Mouse (Mus musculus) olfactory bulb, adult 2 months (tissue): ENCODE results near the gene Scgn. TPM values are rescaled to one million over a fixed set of nuclear protein-coding genes. Genes with fewer than 3 reads are reported as not detected.

ENCODE experiments used
- H3K27ac ChIP-seq: fragments of 200-500 bp; 2 replicates; pipeline ENCODE4 v1.5.1; 2012; ENCODE audit warnings: low read depth, low read length; ENCODE audit not compliant: insufficient read depth
- H3K4me1 ChIP-seq: fragments of 200-500 bp; 2 replicates; pipeline ENCODE4 v1.6.1; 2012; ENCODE audit warnings: low read length; ENCODE audit not compliant: control insufficient read depth, insufficient read depth
- H3K4me3 ChIP-seq: fragments of 200-500 bp; 2 replicates; pipeline ENCODE4 v1.5.1; 2012; ENCODE audit warnings: mild to moderate bottlenecking, low read depth, low read length, moderate library complexity; ENCODE audit not compliant: insufficient read depth
- CTCF ChIP-seq: fragments of 200-500 bp; IDR thresholded peaks from 2 replicates; pipeline ENCODE4 v1.5.1; 2012; ENCODE audit warnings: low read depth, mild to moderate bottlenecking, low read length, moderate library complexity; ENCODE audit not compliant: insufficient read depth
- POLR2A ChIP-seq: fragments of 200-500 bp; IDR thresholded peaks from 2 replicates; pipeline ENCODE4 v1.6.1; 2012; ENCODE audit warnings: mild to moderate bottlenecking, low read depth, low read length, moderate library complexity; ENCODE audit not compliant: insufficient read depth
- WGBS: fragments of 180-500 bp; shearing (Covaris S2); methylation state at CpG from one replicate; pipeline ENCODE4 v1.1.7; 2018; 5-methylcytosine and 5-hydroxymethylcytosine counted together
- polyA plus RNA-seq: library from polyadenylated mRNA; stranded (reverse); fragments of >200 nt; gene quantifications from 2 replicates; pipeline ENCODE4 v1.2.4, GENCODE M21; 2012; ENCODE audit warnings: low replicate concordance; ENCODE audit not compliant: missing spikeins, insufficient read depth, insufficient read length

Gene Scgn
- polyA plus RNA-seq, result not detected in 2 replicates

DNA sequence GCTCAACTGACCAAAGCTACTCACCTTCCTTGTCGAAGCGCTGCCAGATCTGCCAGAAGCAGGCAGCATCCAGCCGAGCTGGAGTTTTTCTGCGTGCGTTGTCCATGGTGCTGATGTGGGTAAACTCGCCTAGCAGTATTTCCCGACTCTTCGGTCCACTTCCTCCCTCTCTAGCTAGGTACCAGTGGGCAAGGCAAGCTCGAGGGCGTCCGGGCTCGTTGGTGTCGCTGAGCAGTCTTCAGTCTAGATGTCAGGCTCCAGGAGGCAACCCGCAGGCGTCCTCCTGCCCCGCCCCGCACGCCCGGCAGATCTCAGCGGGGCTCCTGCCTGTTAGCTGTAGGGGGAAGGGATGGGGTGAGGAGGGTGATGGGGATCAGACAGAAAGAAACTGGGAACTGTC, at the start of gene Scgn:
TSS of gene Scgn (minus strand) at position 287 of the 400 bp plus-strand sequence.
- H3K4me1 ChIP-seq, result peaks cover 9% of the 10 kb centered on the region
- H3K4me3 ChIP-seq, result peak within 1 kb of the TSS; percentile 47
- WGBS, result under 1% methylated on average over 20 of the region's 20 CpGs
- 0 out of 2 replicates have a peak within 1 kb of the TSS, but pooled peaks have one; percentile 12 for H3K27ac ChIP-seq
- TF ChIP-seq CTCF, result no peak
- no peak for TF ChIP-seq POLR2A

DNA sequence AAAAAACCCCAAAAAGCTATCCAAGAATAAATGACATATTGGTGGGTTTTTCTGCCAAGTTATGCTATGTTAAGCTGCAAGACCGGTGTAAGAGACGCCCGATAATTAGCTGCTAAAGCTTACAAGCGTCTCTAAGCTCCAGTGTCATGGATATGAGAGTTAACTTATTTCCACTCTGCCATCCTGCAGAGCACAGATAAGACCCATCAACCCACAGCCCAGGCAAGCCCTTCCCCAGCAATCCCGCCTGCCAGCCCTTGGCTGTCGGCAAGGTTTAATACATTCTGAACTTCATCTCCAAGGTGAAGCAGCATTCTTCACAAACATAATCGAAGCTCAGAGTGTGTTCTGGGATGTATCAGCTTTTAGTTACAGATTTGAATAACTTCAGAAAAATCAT, 49.2 kb upstream of the Scgn start:
- Histone ChIP-seq H3K4me3 (no peak overlapping the region), H3K4me1 (no peaks in the 10 kb centered on the region; the same call in 1 of the 2 replicates), H3K27ac (no peak overlapping the region)
- TF ChIP-seq CTCF (no peak), POLR2A (no peak)
- 69% methylated on average over 7 of the region's 7 CpGs for WGBS

DNA sequence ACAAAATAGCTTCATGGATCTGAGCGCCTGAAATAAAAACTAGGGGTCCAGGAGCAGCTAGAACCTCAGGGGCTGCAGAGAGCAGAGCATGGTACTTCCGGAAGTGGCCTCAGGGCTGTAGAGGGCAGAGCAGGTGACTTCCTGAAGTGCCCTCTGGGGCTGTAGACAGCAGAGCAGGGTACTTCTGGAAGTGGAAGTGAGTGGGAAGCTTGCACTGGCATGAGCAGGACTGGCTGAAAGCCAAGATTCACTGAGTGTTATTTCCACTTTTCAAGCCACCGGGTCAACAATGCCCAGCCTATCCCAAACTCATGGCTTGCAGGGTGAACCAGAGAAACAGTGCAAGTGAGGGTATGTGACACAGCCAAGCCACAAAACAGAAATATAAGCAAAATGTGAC, 46.5 kb upstream of the Scgn start:
- Histone ChIP-seq H3K4me3 (no peak overlapping the region), H3K27ac (no peak overlapping the region), H3K4me1 (no peaks in the 10 kb centered on the region; the same call in 1 of the 2 replicates)
- TF ChIP-seq CTCF, result no peak
- no peak for TF ChIP-seq POLR2A
- WGBS, result 70% methylated on average over 3 of the region's 3 CpGs

DNA sequence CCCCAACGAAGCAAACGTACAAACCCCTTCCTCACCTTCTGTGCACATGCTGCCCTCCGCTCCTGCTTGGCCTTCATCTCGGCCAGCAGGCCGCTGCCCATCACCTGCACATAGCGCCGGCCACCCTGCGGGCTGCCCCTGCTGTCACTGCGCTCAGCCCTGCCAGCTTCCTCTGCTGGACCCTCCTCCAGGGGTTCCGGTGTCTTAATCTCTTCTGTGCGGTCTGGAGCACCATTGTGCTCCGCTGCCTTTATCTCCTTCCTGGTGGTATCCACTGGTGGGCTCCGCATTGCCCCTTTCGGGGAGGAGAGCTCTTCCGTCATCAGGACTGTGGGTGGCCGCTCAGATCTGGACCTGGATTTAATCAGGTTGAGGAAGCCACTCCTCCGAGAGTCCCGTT, 45.1 kb upstream of the Scgn start:
- H3K4me3 ChIP-seq, result no peak overlapping the region
- H3K27ac ChIP-seq, result no peak overlapping the region
- TF ChIP-seq CTCF, result no peak
- TF ChIP-seq POLR2A, result no peak
- no peaks in the 10 kb centered on the region; the same call in 1 of the 2 replicates for H3K4me1 ChIP-seq
- WGBS, result 87% methylated on average over 18 of the region's 18 CpGs

DNA sequence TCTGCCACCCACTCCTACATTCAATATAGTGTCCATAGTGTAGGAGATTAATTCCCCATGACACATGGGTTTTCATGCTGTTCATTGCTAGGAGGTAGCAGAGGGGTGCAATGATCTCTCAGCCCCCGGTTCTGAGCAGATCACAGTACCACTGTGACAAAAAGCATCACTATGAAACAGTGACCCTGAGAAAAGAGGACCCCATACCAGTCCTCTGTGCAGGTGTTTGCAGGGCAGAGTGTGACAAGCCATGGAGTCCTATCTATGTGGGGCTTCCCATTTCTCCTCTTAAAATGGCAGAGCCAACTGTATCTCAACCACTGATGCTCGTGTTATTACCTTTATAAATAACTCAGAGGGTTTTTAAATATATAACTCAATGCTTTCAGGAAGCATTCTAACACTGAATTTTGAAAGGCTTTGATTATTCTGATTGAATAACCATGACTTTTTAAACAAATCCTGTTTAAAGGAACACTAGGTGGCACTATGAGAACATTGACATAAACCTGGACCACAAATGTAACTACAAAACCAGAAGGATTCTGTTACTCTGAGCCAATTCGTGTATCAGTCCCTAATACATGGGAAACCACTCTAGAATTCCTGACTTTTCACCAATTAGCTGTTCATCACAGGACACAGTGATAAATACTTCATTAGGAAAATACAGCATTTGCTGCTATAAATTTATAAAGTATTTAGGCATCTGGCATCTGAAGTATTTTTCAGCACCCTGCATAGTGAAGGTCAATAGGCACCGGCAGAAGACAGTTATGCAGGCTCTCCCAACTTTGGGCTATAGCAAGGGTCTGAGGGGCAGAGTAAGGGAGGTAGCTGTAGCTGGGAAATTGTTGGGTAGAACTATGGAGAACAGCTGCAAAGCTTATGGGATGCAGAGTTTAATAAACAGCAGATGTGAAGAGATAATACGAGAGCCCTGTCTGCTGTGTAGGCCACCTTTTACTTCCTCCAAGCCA, 36.5 kb upstream of the Scgn start:
- no peaks in the 10 kb centered on the region for H3K4me1 ChIP-seq
- H3K4me3 ChIP-seq, result no peak overlapping the region
- 0 out of 2 replicates have a peak overlapping the region, but pooled peaks have one; percentile 10 for H3K27ac ChIP-seq
- 54% methylated on average over 5 of the region's 5 CpGs for WGBS
- no peak for TF ChIP-seq POLR2A
- TF ChIP-seq CTCF, result no peak

DNA sequence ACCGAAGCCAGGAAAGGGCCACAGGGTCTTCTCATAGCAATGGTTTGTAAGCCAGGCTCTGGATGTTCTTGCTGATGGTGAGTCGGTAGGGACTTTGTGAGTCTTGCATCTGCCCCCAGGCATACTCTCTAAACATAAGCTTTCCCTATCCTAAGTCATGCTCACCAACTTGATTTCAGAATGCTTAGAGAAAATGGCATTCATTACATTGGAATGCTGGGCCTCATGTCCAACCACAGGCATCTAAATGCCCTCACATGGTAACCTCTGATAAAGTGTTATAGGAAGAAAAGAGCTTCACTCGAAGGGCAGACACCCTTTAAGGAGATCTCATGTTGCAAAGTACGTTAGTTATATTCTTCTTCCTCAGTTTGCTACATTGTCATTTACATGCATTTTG, 27.5 kb upstream of the Scgn start:
- 88% methylated on average over 4 of the region's 4 CpGs for WGBS
- Histone ChIP-seq H3K4me3 (no peak overlapping the region), H3K27ac (no peak overlapping the region), H3K4me1 (0 out of 2 replicates have a peak, but pooled peaks cover 2% of the 10 kb centered on the region)
- TF ChIP-seq CTCF (no peak), POLR2A (no peak)

DNA sequence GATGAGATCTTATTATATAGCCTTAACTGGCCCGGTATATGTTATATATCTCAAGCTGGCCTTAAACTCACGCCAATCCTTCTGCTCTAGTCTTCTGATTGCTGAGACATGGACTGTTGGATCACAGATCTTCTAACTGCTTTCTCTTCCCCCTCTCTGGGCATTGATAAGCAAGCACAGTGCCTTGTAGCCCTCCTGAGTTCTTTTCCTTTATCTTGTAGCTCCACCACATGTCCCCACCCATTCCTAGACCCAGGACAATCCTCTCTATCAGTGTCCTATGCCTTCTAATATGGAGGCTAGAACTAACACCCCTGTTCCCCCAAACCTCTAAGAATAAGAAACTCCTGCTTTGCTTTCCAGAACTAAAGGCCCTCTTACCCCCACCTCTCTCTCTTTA, 14.5 kb upstream of the Scgn start:
- Histone ChIP-seq H3K4me1 (0 out of 2 replicates have a peak, but pooled peaks cover 2% of the 10 kb centered on the region), H3K4me3 (no peak overlapping the region), H3K27ac (no peak overlapping the region)
- WGBS, result 92% methylated on average over 2 of the region's 2 CpGs
- TF ChIP-seq CTCF, result no peak
- TF ChIP-seq POLR2A, result no peak

DNA sequence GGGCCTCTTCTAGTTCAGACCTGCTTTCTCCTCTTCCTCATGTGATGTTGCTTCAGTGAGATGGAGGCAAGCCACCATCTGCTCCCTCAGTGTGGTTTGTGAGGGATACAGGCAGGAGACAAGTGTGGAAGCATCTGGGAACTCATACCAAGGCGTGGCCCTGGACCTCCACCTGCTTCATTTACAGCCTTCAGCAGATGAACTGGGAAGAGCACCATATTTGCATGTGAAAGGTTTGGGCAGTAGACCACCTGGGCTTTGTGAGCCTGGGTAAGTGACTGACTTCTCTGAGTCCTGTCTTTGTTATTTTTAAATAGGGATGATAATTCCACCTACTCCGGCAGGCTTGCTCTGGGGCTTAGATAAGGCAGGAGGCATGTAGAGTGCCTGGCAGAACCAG, 10.8 kb upstream of the Scgn start:
- whole genome bisulfite sequencing, result 76% methylated on average over 2 of the region's 2 CpGs
- Histone ChIP-seq H3K4me3 (no peak overlapping the region), H3K27ac (no peak overlapping the region), H3K4me1 (0 out of 2 replicates have a peak, but pooled peaks cover 2% of the 10 kb centered on the region)
- TF ChIP-seq POLR2A (no peak), CTCF (no peak)

DNA sequence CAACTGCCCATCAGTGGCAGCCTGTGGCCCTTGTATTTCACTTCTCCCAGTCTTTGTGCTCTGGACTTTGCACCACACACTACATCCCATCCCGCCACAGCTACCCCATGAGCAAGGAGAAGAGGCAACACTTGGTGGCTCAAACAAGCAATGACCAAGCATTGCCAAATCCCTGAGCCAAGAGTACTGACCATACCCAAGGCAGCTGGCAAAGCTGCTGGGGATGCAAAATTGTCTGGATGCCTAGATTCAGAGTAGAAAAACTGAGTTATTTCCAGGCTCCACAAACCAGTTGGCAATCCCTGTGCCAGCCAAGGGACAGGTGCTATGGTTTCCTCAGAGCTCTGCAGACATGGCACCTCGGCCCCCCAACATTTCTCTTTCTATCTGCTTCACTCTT, 10.1 kb upstream of the Scgn start:
- no peak overlapping the region for H3K4me3 ChIP-seq
- 77% methylated on average over 2 of the region's 2 CpGs for WGBS
- TF ChIP-seq POLR2A, result no peak
- TF ChIP-seq CTCF, result no peak

More for the DNA sequence above, 10.1 kb upstream of the Scgn start:
- Histone ChIP-seq H3K27ac (no peak overlapping the region), H3K4me1 (0 out of 2 replicates have a peak, but pooled peaks cover 2% of the 10 kb centered on the region)
